Mouse (Mus musculus): ENCODE measurements at regions not wholly inside any gene's neighbourhood (a gene's known extent, or its start where the extent isn't known, plus 50 kb on each side); places are given as distances from the start of the nearest gene placed in this dataset.

GRCm38 (mm10) chr8:89680341-89680740 lies 636.4 kb upstream of the Sall1 start:
- H3K27ac ChIP-seq (replicated peaks; ENCODE audit: low read depth, low read length): no peak overlapping the region
- DNase-seq (ENCODE audit: low spot score) (no peak), ATAC-seq (ENCODE audit: low FRiP score, low read depth) (no peak)
- TF ChIP-seq POLR2A (IDR thresholded peaks at IDR 0.05; ENCODE audit: borderline replicate concordance, extremely low read depth, insufficient read depth, insufficient read length): no peak
- WGBS: 84% methylated on average over 5 of the region's 5 CpGs
- no peaks in the 10 kb centered on the region for H3K36me3 ChIP-seq (ENCODE audit: control insufficient read depth, insufficient read depth, low read length)
- H3K4me2 ChIP-seq (replicated peaks; ENCODE audit: low read depth, low read length, severe bottlenecking): no peak overlapping the region
- H3K9ac ChIP-seq (ENCODE audit: low read depth, low read length, severe bottlenecking): no peak overlapping the region
- H3K9me3 ChIP-seq (ENCODE audit: control insufficient read depth, low read length): no peaks in the 10 kb centered on the region
- H3K4me3 ChIP-seq (replicated peaks; ENCODE audit: low read length): no peak overlapping the region
- 0 out of 2 replicates have a peak, but pooled peaks cover 7% of the 10 kb centered on the region for H3K27me3 ChIP-seq (ENCODE audit: control insufficient read depth, insufficient read depth, low read length)
- H3K4me1 ChIP-seq (ENCODE audit: control insufficient read depth, insufficient read depth, low read length): 0 out of 2 replicates have a peak, but pooled peaks cover 3% of the 10 kb centered on the region

- no peaks in the 10 kb centered on the region for H3K9me3 ChIP-seq (ENCODE audit: control insufficient read depth, low read length)
- 0 out of 2 replicates have a peak, but pooled peaks cover 3% of the 10 kb centered on the region for H3K4me1 ChIP-seq (ENCODE audit: control insufficient read depth, insufficient read depth, low read length)
- WGBS: 80% methylated on average over 4 of the region's 4 CpGs
- H3K4me2 ChIP-seq (replicated peaks; ENCODE audit: low read depth, low read length, severe bottlenecking): no peak overlapping the region
- H3K4me3 ChIP-seq (replicated peaks; ENCODE audit: low read length): no peak overlapping the region
- H3K27me3 ChIP-seq (ENCODE audit: control insufficient read depth, insufficient read depth, low read length): 0 out of 2 replicates have a peak, but pooled peaks cover 7% of the 10 kb centered on the region
- no peak overlapping the region for H3K27ac ChIP-seq (replicated peaks; ENCODE audit: low read depth, low read length)
- DNase-seq (ENCODE audit: low spot score): no peak
- ATAC-seq (ENCODE audit: low FRiP score, low read depth): no peak
- H3K36me3 ChIP-seq (ENCODE audit: control insufficient read depth, insufficient read depth, low read length): no peaks in the 10 kb centered on the region
- TF ChIP-seq POLR2A (IDR thresholded peaks at IDR 0.05; ENCODE audit: borderline replicate concordance, extremely low read depth, insufficient read depth, insufficient read length): no peak
- no peak overlapping the region for H3K9ac ChIP-seq (ENCODE audit: low read depth, low read length, severe bottlenecking)
These were observed 635.6 kb upstream of the Sall1 start for GRCm38 (mm10) chr8:89679551-89679950.

DNA sequence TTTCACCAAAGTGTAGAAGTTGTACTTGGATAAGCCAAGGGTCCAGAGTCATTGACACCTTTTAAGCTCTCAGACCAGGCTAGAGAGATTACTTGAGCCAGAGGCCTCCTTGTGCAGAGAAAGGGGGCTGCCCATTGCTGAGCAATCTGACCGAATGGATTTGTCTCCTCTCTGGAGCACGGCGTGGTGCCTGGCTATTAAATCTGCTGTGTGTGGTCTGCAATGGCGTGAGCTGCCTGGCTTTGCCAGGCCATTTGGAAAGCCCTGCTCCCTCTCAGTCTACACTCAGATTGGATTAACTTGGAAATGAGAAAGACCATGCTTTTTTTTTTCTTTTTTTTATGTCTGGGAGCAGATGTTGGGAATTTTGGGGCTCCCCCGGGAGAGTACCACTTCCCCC lies 633.3 kb upstream of the Sall1 start:
- Histone ChIP-seq H3K27ac (replicated peaks; ENCODE audit: low read depth, low read length) (no peak overlapping the region), H3K9me3 (ENCODE audit: control insufficient read depth, low read length) (no peaks in the 10 kb centered on the region), H3K36me3 (ENCODE audit: control insufficient read depth, insufficient read depth, low read length) (no peaks in the 10 kb centered on the region), H3K4me2 (replicated peaks; ENCODE audit: low read depth, low read length, severe bottlenecking) (no peak overlapping the region), H3K27me3 (ENCODE audit: control insufficient read depth, insufficient read depth, low read length) (0 out of 2 replicates have a peak, but pooled peaks cover 7% of the 10 kb centered on the region), H3K4me1 (ENCODE audit: control insufficient read depth, insufficient read depth, low read length) (no peaks in the 10 kb centered on the region), H3K4me3 (replicated peaks; ENCODE audit: low read length) (no peak overlapping the region), H3K9ac (ENCODE audit: low read depth, low read length, severe bottlenecking) (no peak overlapping the region)
- ATAC-seq (ENCODE audit: low FRiP score, low read depth) (no peak), DNase-seq (ENCODE audit: low spot score) (no peak)
- 20% methylated on average over 5 of the region's 5 CpGs for WGBS
- TF ChIP-seq POLR2A (IDR thresholded peaks at IDR 0.05; ENCODE audit: borderline replicate concordance, extremely low read depth, insufficient read depth, insufficient read length): no peak

DNA sequence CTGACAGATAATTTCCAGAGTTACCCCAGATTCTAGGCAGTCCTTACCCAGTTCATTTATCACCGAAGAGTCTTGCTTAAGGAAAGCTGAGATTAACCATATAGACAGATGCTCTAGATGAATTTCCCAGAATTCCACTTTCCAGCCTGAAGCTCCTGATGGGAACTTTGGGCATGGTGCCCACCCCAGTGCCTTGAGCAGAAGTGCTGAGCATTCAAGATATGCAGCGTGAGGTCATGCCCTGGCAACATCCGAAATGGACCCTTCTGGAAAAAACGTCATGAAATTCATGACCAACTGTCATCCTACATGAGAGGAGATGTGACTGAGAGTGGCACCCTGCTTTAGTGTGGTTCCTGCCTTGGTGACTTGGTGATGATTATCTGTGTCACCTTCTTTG lies 629.9 kb upstream of the Sall1 start:
- Histone ChIP-seq H3K4me3 (replicated peaks; ENCODE audit: low read length) (no peak overlapping the region), H3K27me3 (ENCODE audit: control insufficient read depth, insufficient read depth, low read length) (0 out of 2 replicates have a peak, but pooled peaks cover 7% of the 10 kb centered on the region), H3K4me2 (replicated peaks; ENCODE audit: low read depth, low read length, severe bottlenecking) (no peak overlapping the region), H3K9me3 (ENCODE audit: control insufficient read depth, low read length) (no peaks in the 10 kb centered on the region), H3K9ac (ENCODE audit: low read depth, low read length, severe bottlenecking) (no peak overlapping the region), H3K27ac (replicated peaks; ENCODE audit: low read depth, low read length) (no peak overlapping the region), H3K36me3 (ENCODE audit: control insufficient read depth, insufficient read depth, low read length) (no peaks in the 10 kb centered on the region), H3K4me1 (ENCODE audit: control insufficient read depth, insufficient read depth, low read length) (no peaks in the 10 kb centered on the region)
- ATAC-seq (ENCODE audit: low FRiP score, low read depth) (no peak), DNase-seq (ENCODE audit: low spot score) (no peak)
- WGBS: 85% methylated on average over 4 of the region's 4 CpGs
- TF ChIP-seq POLR2A (IDR thresholded peaks at IDR 0.05; ENCODE audit: borderline replicate concordance, extremely low read depth, insufficient read depth, insufficient read length): no peak

DNA sequence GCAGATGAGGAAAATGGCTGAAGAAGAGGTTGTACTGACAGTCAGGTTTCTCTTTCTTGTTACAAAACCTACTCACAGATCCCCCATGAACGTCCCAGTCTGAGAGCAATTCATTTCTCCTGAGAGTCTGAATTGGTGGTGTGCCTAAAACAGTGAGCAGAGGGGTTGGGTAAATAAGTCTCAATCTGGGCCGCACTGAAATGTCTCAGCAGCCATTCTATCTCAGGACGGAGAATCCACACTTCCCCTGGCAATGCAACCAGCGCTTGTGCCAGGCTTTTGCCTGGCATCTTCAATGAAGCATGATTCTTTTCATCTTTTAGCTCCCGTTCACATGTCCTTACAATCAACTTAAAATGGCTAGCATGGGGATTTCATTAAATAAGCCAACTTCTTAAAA lies 628.7 kb upstream of the Sall1 start:
- Histone ChIP-seq H3K4me1 (ENCODE audit: control insufficient read depth, insufficient read depth, low read length) (no peaks in the 10 kb centered on the region), H3K4me2 (replicated peaks; ENCODE audit: low read depth, low read length, severe bottlenecking) (no peak overlapping the region), H3K9me3 (ENCODE audit: control insufficient read depth, low read length) (no peaks in the 10 kb centered on the region), H3K9ac (ENCODE audit: low read depth, low read length, severe bottlenecking) (no peak overlapping the region), H3K4me3 (replicated peaks; ENCODE audit: low read length) (no peak overlapping the region), H3K27me3 (ENCODE audit: control insufficient read depth, insufficient read depth, low read length) (no peaks in the 10 kb centered on the region), H3K27ac (replicated peaks; ENCODE audit: low read depth, low read length) (no peak overlapping the region), H3K36me3 (ENCODE audit: control insufficient read depth, insufficient read depth, low read length) (no peaks in the 10 kb centered on the region)
- no peak for TF ChIP-seq POLR2A (IDR thresholded peaks at IDR 0.05; ENCODE audit: borderline replicate concordance, extremely low read depth, insufficient read depth, insufficient read length)
- ATAC-seq (ENCODE audit: low FRiP score, low read depth): no peak
- no peak for DNase-seq (ENCODE audit: low spot score)
- WGBS: 77% methylated on average over 5 of the region's 5 CpGs
